Mouse (Mus musculus) intestine, embryonic 14.5 days (tissue): ENCODE results near the gene Nsd1. TPM values are rescaled to one million over a fixed set of nuclear protein-coding genes. Genes with fewer than 3 reads are reported as not detected.

Source experiments
- ATAC-seq: fragments of 200-750 bp; cut with Nextera tagmentation; replicated peaks from 2 replicates; pipeline ENCODE4 v1.8.0; 2017; ENCODE audit warnings: low read depth, moderate number of reproducible peaks, moderate TSS enrichment, moderate library complexity; ENCODE audit not compliant: low FRiP score, low TSS enrichment
- DNase-seq: peaks from one replicate; pipeline ENCODE4 v3.0.0-alpha.2; 2018; ENCODE audit warnings: low spot score
- H3K27ac ChIP-seq: fragments of 300-500 bp; sonication (generic); 2 replicates; pipeline ENCODE4 v1.5.1; 2014; ENCODE audit warnings: low read depth, mild to moderate bottlenecking, control low read depth
- H3K27me3 ChIP-seq: fragments of 300-500 bp; sonication (generic); replicated peaks from 2 replicates; pipeline ENCODE4 v1.6.1; 2014; ENCODE audit warnings: low read length, control low read depth; ENCODE audit not compliant: control insufficient read depth, insufficient read depth
- H3K36me3 ChIP-seq: fragments of 300-500 bp; sonication (generic); 2 replicates; pipeline ENCODE4 v1.6.1; 2014; ENCODE audit warnings: low read length, control low read depth; ENCODE audit not compliant: control insufficient read depth, insufficient read depth
- H3K4me1 ChIP-seq: fragments of 300-500 bp; sonication (generic); replicated peaks from 2 replicates; pipeline ENCODE4 v1.6.1; 2014; ENCODE audit warnings: low read length, control low read depth, mixed read lengths; ENCODE audit not compliant: control insufficient read depth, insufficient read depth
- H3K4me2 ChIP-seq: fragments of 300-500 bp; sonication (generic); 2 replicates; pipeline ENCODE4 v1.6.1; 2014; ENCODE audit warnings: low read length
- H3K4me3 ChIP-seq: fragments of 300-500 bp; sonication (generic); 2 replicates; pipeline ENCODE4 v1.5.1; 2014; ENCODE audit warnings: low read depth, low read length, control low read depth, mixed read lengths
- H3K9ac ChIP-seq: fragments of 300-500 bp; sonication (generic); 2 replicates; pipeline ENCODE4 v1.6.1; 2014; ENCODE audit warnings: mild to moderate bottlenecking, low read length
- H3K9me3 ChIP-seq: fragments of 300-500 bp; sonication (generic); 2 replicates; pipeline ENCODE4 v1.6.1; 2016; ENCODE audit warnings: low read length, control low read depth; ENCODE audit not compliant: control insufficient read depth
- WGBS: fragments of 180-500 bp; shearing (Covaris S2); extraction: QIAGEN DNeasy Blood & Tissue Kit; methylation state at CpG from one replicate; pipeline ENCODE4 v1.1.7; 2014; 5-methylcytosine and 5-hydroxymethylcytosine counted together
- polyA plus RNA-seq: library from polyadenylated mRNA; unstranded; fragments of >200 nt; fragmentation: Nextera tagmentation; extraction: Ambion mirVana; gene quantifications from 2 replicates; pipeline ENCODE4 v1.2.1, GENCODE M21; 2014

Gene Nsd1
- polyA plus RNA-seq, 1 experiment from 2014 or later: 67.5 TPM

GRCm38 (mm10) chr13:55327169-55327568 lies 117.6 kb downstream of the Nsd1 start:
- Histone ChIP-seq H3K27ac (no peak overlapping the region), H3K36me3 (peaks cover 32% of the 10 kb centered on the region), H3K4me1 (peaks cover 38% of the 10 kb centered on the region), H3K4me2 (no peak overlapping the region), H3K9me3 (no peaks in the 10 kb centered on the region), H3K4me3 (no peak overlapping the region), H3K9ac (no peak overlapping the region), H3K27me3 (no peaks in the 10 kb centered on the region)
- DNase-seq: no peak
- 41% methylated on average over 4 of the region's 4 CpGs for WGBS
- no peak for ATAC-seq

GRCm38 (mm10) chr13:55327633-55328032 lies 118.1 kb downstream of the Nsd1 start:
- no peak for ATAC-seq
- Histone ChIP-seq H3K4me2 (peak overlapping the region; percentile 63), H3K36me3 (peaks cover 32% of the 10 kb centered on the region), H3K9me3 (no peaks in the 10 kb centered on the region), H3K27ac (no peak overlapping the region), H3K27me3 (no peaks in the 10 kb centered on the region), H3K4me1 (peaks cover 37% of the 10 kb centered on the region), H3K9ac (no peak overlapping the region), H3K4me3 (no peak overlapping the region)
- DNase-seq: peak; percentile 85
- 49% methylated on average over 8 of the region's 8 CpGs for WGBS

- WGBS: 82% methylated on average over 6 of the region's 6 CpGs
- Histone ChIP-seq H3K4me3 (peak overlapping the region; percentile 69; the same call in 1 of the 2 replicates), H3K27ac (no peak overlapping the region), H3K9ac (no peak overlapping the region), H3K4me1 (peaks cover 31% of the 10 kb centered on the region), H3K4me2 (peak overlapping the region; percentile 63), H3K27me3 (no peaks in the 10 kb centered on the region), H3K36me3 (peaks cover 30% of the 10 kb centered on the region), H3K9me3 (no peaks in the 10 kb centered on the region)
- ATAC-seq: no peak
- no peak for DNase-seq
Measured at GRCm38 (mm10) chr13:55328171-55328570, 118.6 kb downstream of the Nsd1 start.

- ATAC-seq (no peak), DNase-seq (no peak)
- H3K27me3 ChIP-seq: no peaks in the 10 kb centered on the region
- peak overlapping the region; percentile 69 for H3K4me3 ChIP-seq
- H3K9ac ChIP-seq: peak overlapping the region; percentile 64
- H3K36me3 ChIP-seq: peaks cover 26% of the 10 kb centered on the region
- 80% methylated on average over 4 of the region's 4 CpGs for WGBS
- no peak overlapping the region for H3K27ac ChIP-seq
- H3K4me2 ChIP-seq: peak overlapping the region; percentile 63
- H3K9me3 ChIP-seq: no peaks in the 10 kb centered on the region
- peaks cover 27% of the 10 kb centered on the region for H3K4me1 ChIP-seq
Measured at GRCm38 (mm10) chr13:55328641-55329040, 119.1 kb downstream of the Nsd1 start.

GRCm38 (mm10) chr13:55329109-55329682 lies 119.6 kb downstream of the Nsd1 start:
- Histone ChIP-seq H3K27me3 (no peaks in the 10 kb centered on the region), H3K9ac (peak overlapping the region; percentile 64), H3K36me3 (peaks cover 20% of the 10 kb centered on the region), H3K4me1 (peaks cover 24% of the 10 kb centered on the region), H3K4me2 (peak overlapping the region; percentile 63), H3K9me3 (no peaks in the 10 kb centered on the region), H3K27ac (peak overlapping the region; percentile 90), H3K4me3 (peak overlapping the region; percentile 69)
- peak; percentile 24 for ATAC-seq
- no peak for DNase-seq
- WGBS: 1% methylated on average over 29 of the region's 29 CpGs

GRCm38 (mm10) chr13:55329683-55330566 lies 120.3 kb downstream of the Nsd1 start, which contains the start of gene Mxd3:
Mxd3 (minus strand) TSS chr13:55329823.
- peak within 1 kb of the TSS; percentile 90 for H3K27ac ChIP-seq
- peak within 1 kb of the TSS; percentile 69 for H3K4me3 ChIP-seq
- no peaks in the 10 kb centered on the region for H3K9me3 ChIP-seq
- peak within 1 kb of the TSS; percentile 63 for H3K4me2 ChIP-seq
- peaks cover 24% of the 10 kb centered on the region for H3K4me1 ChIP-seq
- peak within 1 kb of the TSS; percentile 64 for H3K9ac ChIP-seq
- ATAC-seq (peak; percentile 85), DNase-seq (peak; percentile 97)
- H3K36me3 ChIP-seq: peaks cover 15% of the 10 kb centered on the region
- H3K27me3 ChIP-seq: no peaks in the 10 kb centered on the region
- WGBS: under 1% methylated on average over 82 of the region's 82 CpGs

- DNase-seq (no peak), ATAC-seq (no peak; the same call in 1 of the 2 replicates)
- H3K9me3 ChIP-seq: no peaks in the 10 kb centered on the region
- H3K9ac ChIP-seq: peak overlapping the region; percentile 64
- peak overlapping the region; percentile 63 for H3K4me2 ChIP-seq
- H3K36me3 ChIP-seq: peaks cover 6% of the 10 kb centered on the region
- H3K27me3 ChIP-seq: no peaks in the 10 kb centered on the region
- H3K27ac ChIP-seq: peak overlapping the region; percentile 90
- peaks cover 24% of the 10 kb centered on the region for H3K4me1 ChIP-seq
- 46% methylated on average over 14 of the region's 14 CpGs for WGBS
- peak overlapping the region; percentile 69 for H3K4me3 ChIP-seq
Measured at GRCm38 (mm10) chr13:55330567-55331400, 121.2 kb downstream of the Nsd1 start.

GRCm38 (mm10) chr13:55332331-55332730 lies 122.7 kb downstream of the Nsd1 start:
- Histone ChIP-seq H3K9me3 (no peaks in the 10 kb centered on the region), H3K9ac (no peak overlapping the region), H3K27ac (no peak overlapping the region), H3K4me1 (peaks cover 21% of the 10 kb centered on the region), H3K27me3 (no peaks in the 10 kb centered on the region), H3K4me2 (no peak overlapping the region), H3K36me3 (no peaks in the 10 kb centered on the region), H3K4me3 (no peak overlapping the region)
- DNase-seq (no peak), ATAC-seq (no peak)
- 80% methylated on average over 3 of the region's 3 CpGs for WGBS
